Mouse (Mus musculus) C2C12 (cell line): ENCODE results near the gene Sh3tc1. TPM values are rescaled to one million over a fixed set of nuclear protein-coding genes. Genes with fewer than 3 reads are reported as not detected.

ENCODE experiments used
- H3K27me3 ChIP-seq: one replicate; pipeline ENCODE4 v1.6.1; 2011; ENCODE audit not compliant: control insufficient read depth, insufficient read depth, insufficient read length
- H3K36me3 ChIP-seq: one replicate; pipeline ENCODE4 v1.6.1; 2011; ENCODE audit not compliant: control insufficient read depth, insufficient read depth
- H3K4me3 ChIP-seq: one replicate; pipeline ENCODE4 v1.5.1; 2011; ENCODE audit warnings: mild to moderate bottlenecking, control low read depth; ENCODE audit not compliant: poor library complexity, insufficient read depth, severe bottlenecking
- H3K79me2 ChIP-seq: one replicate; pipeline ENCODE4 v1.6.1; 2011; ENCODE audit not compliant: control insufficient read depth, insufficient read depth
- H3K79me3 ChIP-seq: one replicate; pipeline ENCODE4 v1.6.1; 2011; ENCODE audit warnings: low read depth, control low read depth
- H3ac ChIP-seq: one replicate; pipeline ENCODE3; 2011; ENCODE audit warnings: low read depth; ENCODE audit not compliant: control insufficient read depth, insufficient read length
- CEBPB ChIP-seq: IDR thresholded peaks from one replicate; pipeline ENCODE4 v1.6.1; 2011; ENCODE audit warnings: low read depth, mild to moderate bottlenecking, control low read depth, moderate library complexity
- CTCF ChIP-seq: IDR thresholded peaks from one replicate; pipeline ENCODE4 v1.5.1; 2011; ENCODE audit not compliant: control insufficient read depth, insufficient read depth, insufficient read length
- FOSL1 ChIP-seq: IDR thresholded peaks from one replicate; pipeline ENCODE4 v1.8.0; 2011; ENCODE audit warnings: mild to moderate bottlenecking, low read length; ENCODE audit not compliant: poor library complexity, insufficient read depth, severe bottlenecking
- MAX ChIP-seq: IDR thresholded peaks from one replicate; pipeline ENCODE4 v1.6.1; 2011; ENCODE audit warnings: mild to moderate bottlenecking, control low read depth
- MYOD1 ChIP-seq: IDR thresholded peaks from one replicate; pipeline ENCODE4 v1.6.1; 2011; ENCODE audit warnings: low read depth; ENCODE audit not compliant: control insufficient read depth, insufficient read length
- MYOG ChIP-seq: IDR thresholded peaks from one replicate; pipeline ENCODE4 v1.6.1; 2011; ENCODE audit not compliant: control insufficient read depth, insufficient read length; ENCODE audit errors: extremely low read depth
- USF1 ChIP-seq: IDR thresholded peaks from one replicate; pipeline ENCODE4 v1.6.1; 2011; ENCODE audit warnings: low read depth, mild to moderate bottlenecking, control low read depth, moderate library complexity
- polyA plus RNA-seq: library from polyadenylated mRNA; unstranded; fragments of >200 nt; fragmentation: generic; extraction: Trizol; gene quantifications from one replicate; pipeline ENCODE4 v1.2.1, GENCODE M21; 2012; ENCODE audit warnings: missing spikeins

The Sh3tc1 gene
- polyA plus RNA-seq, 1 experiment, result 0.20 TPM

DNA sequence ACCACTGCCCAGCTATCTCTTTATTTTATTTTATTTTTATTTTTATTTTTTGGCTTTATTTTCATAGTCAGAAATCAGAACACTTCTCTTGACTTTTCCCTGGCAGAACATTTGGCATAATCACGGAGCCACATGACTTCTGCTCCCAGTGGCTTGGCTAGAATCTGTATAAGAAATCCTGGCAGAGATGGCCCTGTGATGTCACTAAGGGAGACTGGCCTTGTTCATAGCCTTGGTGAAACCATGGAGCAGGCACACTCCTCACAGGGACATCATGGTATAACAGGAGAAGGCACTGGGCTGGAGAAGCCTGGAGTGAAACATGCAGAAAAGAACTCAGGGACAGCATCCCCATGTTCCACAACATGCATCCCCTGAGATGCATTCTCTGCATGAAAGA lies 10.2 kb upstream of the Sh3tc1 start:
- TF ChIP-seq CEBPB (no peak), CTCF (no peak), FOSL1 (no peak), MAX (no peak), MYOD1 (no peak), USF1 (no peak), MYOG (no peak)
- H3ac ChIP-seq, result no peak overlapping the region
- H3K36me3 ChIP-seq, result no peaks in the 10 kb centered on the region
- no peaks in the 10 kb centered on the region for H3K79me3 ChIP-seq
- no peak overlapping the region for H3K4me3 ChIP-seq
- H3K79me2 ChIP-seq, result no peaks in the 10 kb centered on the region
- no peaks in the 10 kb centered on the region for H3K27me3 ChIP-seq

DNA sequence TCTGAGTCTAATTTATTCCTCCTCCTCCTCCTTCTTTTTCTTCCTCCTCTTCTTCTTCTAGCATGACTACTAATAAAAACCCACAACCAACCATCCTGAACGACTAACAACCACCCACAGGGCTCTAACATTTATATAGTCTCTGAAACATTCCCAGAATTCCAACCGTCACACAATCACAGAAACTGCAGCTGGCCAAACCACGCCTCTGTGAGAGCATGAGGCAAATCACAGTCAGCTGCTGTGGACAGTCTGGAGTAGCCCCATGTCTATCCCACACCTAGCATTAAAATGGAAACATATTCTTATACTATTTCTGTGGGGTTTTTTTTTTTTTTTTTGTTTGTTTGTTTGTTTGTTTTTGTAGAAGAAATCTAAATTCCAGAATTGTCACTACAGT lies 9.6 kb upstream of the Sh3tc1 start:
- Histone ChIP-seq H3K79me2 (no peaks in the 10 kb centered on the region), H3K27me3 (no peaks in the 10 kb centered on the region), H3K4me3 (no peak overlapping the region), H3ac (no peak overlapping the region), H3K79me3 (no peaks in the 10 kb centered on the region), H3K36me3 (no peaks in the 10 kb centered on the region)
- TF ChIP-seq CTCF, result no peak
- TF ChIP-seq CEBPB, result no peak
- TF ChIP-seq MYOG, result no peak
- TF ChIP-seq MAX, result no peak
- TF ChIP-seq FOSL1, result no peak
- TF ChIP-seq USF1, result no peak
- no peak for TF ChIP-seq MYOD1

DNA sequence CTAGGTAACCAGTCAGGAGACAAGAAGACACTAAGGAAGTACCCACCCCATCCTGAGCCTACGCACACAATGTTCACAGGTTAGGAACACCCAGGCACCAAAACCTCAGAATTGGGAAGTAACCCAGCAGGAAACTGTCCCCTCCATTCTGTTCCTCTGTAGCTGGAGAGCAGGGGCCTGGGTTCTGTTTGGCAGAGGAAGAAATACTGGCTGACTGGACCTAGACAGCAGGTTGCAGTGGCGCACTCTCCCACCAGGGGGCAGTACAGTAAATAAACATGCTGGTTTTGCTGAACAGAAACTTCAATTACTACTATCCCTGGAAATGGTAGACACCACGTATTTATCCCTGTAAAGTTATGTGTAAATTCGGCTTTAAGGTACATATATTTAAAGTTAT lies 7.1 kb upstream of the Sh3tc1 start:
- no peaks in the 10 kb centered on the region for H3K79me2 ChIP-seq
- no peaks in the 10 kb centered on the region for H3K36me3 ChIP-seq
- no peak overlapping the region for H3K4me3 ChIP-seq
- no peaks in the 10 kb centered on the region for H3K79me3 ChIP-seq
- TF ChIP-seq MYOD1 (no peak), CTCF (peak; percentile 78)
- H3K27me3 ChIP-seq, result no peaks in the 10 kb centered on the region
- no peak overlapping the region for H3ac ChIP-seq

DNA sequence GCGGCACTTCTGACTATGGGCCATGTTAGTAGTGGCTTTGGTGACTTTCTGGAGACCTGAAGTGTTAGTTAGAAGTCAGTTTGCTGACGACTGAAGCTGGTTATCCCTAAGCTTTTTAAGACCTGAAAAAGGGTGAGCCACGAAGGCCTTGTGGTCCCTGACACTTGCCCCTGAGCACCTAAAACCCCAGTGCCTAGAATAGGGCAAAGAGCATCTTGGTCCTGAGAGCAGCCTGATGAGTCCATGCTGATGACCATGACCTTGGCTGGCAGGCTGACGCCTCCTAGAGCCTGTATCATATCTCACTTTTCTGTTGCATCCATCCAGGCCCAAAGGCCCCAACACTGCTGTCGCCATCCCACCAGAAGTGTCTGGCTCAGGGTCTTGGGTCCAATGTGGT lies 5.6 kb upstream of the Sh3tc1 start:
- H3K4me3 ChIP-seq, result no peak overlapping the region
- TF ChIP-seq MYOG (no peak), CEBPB (no peak), CTCF (no peak), USF1 (no peak), MYOD1 (no peak), FOSL1 (no peak), MAX (no peak)
- no peaks in the 10 kb centered on the region for H3K79me3 ChIP-seq
- no peaks in the 10 kb centered on the region for H3K79me2 ChIP-seq
- H3ac ChIP-seq, result no peak overlapping the region
- H3K27me3 ChIP-seq, result no peaks in the 10 kb centered on the region
- no peaks in the 10 kb centered on the region for H3K36me3 ChIP-seq

DNA sequence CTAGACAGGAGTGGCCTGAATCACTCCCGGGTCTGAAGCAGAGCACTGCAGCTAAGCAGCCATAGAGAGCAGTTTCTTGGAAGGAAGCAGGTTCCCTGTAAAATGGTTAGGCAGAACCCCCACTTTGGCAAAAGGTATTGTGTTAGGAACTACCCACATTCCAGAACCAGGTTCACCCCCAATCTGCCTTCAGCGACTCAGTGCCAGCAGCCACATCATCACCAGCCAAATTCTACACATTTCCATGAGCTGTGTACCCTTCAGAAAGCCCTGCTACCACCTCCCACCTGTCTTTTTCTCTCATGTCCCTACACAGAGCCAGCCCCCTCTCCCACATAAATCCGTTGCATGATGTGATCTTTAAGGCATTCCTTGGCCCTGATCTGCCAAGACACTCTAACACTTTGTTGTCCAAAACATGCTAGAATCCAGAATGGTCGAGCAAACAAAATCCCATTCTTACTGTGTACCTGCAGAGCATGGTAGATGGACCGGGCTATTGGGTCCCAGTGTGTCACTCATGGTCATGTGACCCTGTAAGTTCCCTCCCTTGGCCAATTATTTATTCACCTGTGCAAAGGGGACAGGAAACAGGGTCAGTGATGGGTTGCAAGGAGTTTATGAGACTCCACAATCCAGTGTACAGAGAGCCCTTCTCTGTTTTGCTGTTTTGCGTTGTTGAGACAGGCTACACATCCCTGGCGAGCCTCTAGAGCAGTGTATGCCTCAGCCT lies 4.4 kb upstream of the Sh3tc1 start:
- TF ChIP-seq CEBPB, result no peak
- TF ChIP-seq USF1, result peak; percentile 23

DNA sequence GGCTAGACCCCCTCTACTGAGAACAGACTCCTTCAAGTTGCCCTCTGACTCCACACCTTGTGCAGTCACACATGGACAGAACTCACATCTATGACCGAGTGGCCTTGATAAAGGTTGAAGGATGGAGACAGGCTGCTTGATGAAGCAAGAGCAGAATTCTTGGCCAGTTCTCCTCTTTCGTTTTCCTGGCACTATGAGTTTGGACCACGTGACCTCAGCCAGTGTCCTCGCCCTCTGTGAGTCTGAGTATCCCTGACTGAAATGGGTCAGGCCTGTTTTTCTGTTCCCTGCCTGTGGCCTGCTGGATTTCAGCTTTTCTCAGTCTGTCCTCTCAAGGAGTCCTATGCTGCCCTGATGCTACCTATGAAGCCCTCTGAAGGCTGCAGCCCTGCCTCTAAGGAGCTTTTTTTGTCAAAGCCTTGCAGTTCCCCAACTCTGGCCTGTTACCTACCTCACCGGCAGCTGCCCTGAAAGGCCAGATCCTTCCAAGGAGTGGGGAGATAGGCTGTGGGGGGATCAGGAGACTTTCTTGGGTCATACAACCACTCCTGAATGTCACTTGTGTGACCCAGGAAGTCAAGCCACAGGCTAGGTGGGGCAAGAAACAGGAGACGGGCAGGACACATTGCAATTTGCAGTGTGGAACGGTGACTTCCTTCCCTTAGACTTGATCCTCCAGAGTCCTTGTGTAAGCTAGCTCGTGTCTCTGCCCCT lies 3.6 kb upstream of the Sh3tc1 start:
- Histone ChIP-seq H3K79me3 (no peaks in the 10 kb centered on the region), H3K36me3 (no peaks in the 10 kb centered on the region), H3K27me3 (no peaks in the 10 kb centered on the region), H3ac (no peak overlapping the region), H3K4me3 (no peak overlapping the region), H3K79me2 (no peaks in the 10 kb centered on the region)
- TF ChIP-seq FOSL1, result no peak
- TF ChIP-seq MYOD1, result no peak
- no peak for TF ChIP-seq MAX
- peak; percentile 64 for TF ChIP-seq USF1

More for the DNA sequence above, 4.4 kb upstream of the Sh3tc1 start:
- Histone ChIP-seq H3K27me3 (no peaks in the 10 kb centered on the region), H3ac (no peak overlapping the region), H3K4me3 (no peak overlapping the region), H3K36me3 (no peaks in the 10 kb centered on the region), H3K79me2 (no peaks in the 10 kb centered on the region), H3K79me3 (no peaks in the 10 kb centered on the region)
